Mouse (Mus musculus): ENCODE measurements at regions not wholly inside any gene's neighbourhood (a gene's known extent, or its start where the extent isn't known, plus 50 kb on each side); places are given as distances from the start of the nearest gene placed in this dataset.
"Not testable (repeated sequence)": the region's sequence is repeated elsewhere in the genome, so short reads cannot be mapped to it uniquely, and the experiment has no call there.

DNA sequence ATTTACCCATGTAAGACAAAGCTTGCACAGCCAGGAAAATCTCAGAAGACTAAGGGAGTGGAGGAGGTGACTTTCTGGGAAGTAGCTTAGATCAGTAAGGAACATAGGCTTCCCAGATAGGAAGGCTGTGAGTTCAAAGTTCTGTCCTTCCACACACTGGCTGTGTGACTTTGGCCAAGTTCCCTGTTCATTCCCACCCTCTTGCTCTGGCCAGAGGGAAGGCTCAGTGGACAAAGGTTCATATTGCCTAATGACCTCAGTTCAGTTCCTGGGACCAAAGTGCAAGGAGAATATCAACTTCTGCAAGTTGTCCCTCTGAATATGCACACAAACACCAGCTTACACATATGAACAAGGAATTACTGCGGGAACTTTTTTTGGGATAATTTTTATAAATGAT lies 255.6 kb upstream of the Pik3r1 start:
- no peak for DNase-seq (ENCODE audit: low spot score in 2 of 2)

DNA sequence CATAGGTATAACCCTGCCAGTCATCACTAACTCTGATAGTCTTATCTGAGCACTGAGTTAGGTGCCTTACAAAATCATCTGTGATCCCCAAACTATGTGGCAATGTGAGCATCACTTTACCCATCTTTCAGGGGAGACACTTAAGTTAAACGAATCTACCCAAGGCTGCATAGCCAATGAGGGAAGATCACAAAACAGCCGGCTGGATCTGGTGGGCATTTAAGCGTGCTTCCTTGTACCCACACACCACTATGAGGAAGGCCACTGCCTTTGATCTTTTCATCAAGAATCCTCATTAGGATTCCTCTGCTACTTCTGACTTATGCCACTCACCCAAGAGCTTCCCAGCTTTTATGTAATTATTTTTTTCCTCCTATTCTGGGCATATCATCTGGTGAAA lies 257.1 kb upstream of the Pik3r1 start:
- no peak for DNase-seq (ENCODE audit: low spot score in 2 of 2)

DNA sequence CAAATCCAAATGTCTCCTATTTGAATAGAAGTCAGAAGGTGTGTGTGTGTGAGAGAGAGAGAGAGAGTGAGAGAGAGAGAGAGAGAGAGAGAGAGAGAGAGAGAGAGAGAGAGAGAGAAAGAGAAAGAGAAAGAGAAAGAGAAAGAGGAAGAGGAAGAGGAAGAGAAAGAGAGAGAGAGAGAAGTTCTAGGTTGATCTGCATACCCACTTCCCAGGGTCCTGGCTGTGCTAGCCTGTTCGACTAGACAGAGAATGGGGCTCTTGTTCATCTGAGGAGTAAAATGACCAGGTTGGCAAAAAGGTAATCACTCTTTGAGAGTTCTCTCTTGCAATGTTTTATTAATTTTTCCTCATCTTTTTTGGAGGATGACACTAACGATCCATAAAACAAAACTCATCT lies 257.5 kb upstream of the Pik3r1 start:
- not testable (repeated sequence) for DNase-seq (ENCODE audit: low spot score in 2 of 2)

DNA sequence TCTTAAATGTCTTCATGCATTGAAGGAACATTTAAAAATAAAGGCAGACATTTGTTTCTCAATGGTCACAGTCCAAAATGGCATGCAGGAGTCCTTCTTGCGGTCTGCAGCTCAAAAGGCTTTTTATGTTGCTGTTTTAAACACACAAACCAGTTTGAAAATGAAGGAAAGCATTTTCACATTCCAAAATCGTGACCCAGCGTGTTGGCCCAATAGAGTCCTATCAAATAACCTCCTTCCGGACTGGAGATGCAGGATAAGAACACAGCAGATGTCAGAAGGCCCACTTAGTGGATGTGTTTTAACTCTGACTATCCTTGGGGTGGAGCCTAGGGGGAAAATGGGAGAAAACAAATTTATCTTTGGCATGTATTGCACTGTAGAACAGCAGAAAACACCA lies 263.4 kb upstream of the Pik3r1 start:
- no peak for DNase-seq (ENCODE audit: low spot score in 2 of 2)

DNA sequence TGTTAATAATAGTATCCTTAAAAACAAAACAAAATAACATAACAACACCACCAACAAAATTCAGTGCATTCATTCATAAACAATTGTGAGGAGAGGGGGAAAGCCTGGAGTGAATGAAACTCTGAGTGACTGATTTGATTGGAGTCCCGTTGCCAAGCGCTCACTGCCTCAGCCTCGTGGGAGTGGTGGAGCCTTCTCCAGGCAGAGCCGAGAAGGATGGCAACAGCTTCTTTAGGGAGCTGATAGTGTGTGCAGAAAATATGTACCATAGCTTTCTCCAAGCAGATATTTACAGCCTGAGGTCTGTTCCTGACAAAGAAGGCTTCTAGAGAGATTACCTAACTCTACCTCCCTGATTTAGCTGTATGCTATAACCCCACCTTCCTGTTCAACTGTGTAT lies 266.5 kb upstream of the Pik3r1 start:
- no peak for DNase-seq (ENCODE audit: low spot score in 2 of 2)

DNA sequence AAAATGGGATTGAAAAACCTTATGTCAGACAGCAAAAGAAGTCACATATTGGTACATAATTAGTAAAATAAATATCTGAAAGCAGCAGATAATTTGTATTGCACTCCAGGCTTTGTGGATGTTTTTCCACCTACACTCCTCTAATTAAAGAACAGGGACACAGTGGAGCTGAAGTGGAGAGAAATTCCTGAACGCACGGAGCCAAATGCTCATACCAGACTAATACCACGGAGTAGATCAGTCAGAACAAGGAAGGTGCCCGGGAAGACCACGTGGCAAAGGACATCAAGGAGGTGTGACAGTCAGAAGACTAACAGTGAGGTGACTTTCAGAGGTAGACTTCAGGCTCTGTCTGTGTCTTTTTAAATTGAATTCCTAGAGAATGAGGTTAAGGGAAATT lies 268.0 kb upstream of the Pik3r1 start:
- no peak for DNase-seq (ENCODE audit: low spot score in 2 of 2)

DNA sequence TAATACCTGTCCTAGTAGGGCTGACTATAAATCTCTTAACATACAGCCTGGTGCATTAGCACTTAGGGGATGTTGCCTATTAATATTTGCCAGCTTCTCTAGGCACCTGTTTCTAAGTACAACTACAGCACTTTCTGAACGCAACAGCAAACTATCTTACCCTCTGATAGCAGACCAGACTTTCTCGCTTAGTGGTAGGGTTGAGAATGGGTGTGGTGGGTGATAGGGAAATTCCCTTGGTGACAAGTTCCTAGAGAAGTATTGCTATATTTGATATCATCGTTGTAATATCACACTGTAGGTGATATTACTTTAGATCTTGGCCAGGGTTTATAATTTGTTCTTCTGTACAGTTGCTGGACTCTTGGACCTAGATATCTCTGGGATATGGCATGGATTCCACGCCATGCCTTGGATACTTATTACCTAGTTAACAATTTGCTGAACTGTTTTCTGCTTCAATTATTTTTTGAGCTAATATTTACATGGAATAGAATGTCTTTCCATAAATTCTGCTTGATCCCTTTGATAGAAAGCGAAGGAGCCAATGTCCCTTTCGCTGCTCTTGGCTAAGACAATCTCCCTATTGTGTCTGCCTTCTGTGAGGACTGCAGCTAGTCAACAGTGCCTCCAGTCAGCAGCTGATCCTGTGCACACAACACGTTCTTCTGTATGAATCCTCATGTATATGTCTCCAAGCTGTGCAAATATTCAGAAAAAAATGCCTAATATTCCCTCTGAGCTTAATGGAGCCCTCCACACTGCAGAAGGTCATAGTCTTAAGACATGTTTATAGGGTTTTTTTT lies 269.0 kb upstream of the Pik3r1 start:
- DNase-seq (ENCODE audit: low spot score in 2 of 2) = no peak

DNA sequence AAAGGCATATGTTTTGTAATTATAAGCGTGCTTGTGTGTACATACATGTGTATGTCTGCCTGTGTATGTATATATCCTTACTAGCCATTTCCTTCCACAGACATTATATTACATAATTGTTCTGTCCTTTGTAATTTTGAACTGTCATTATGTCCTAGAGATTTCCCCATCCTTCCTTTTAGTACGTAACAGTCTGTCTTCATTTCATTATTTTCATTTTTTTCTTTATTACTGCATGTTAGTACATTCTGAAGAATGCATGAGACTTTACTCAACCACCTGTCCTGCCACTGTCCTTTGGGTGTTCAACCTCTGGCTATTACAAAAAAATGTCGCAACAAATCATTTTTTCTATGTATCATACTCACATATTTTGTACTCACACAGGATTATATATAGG lies 292.2 kb upstream of the Pik3r1 start:
- DNase-seq (ENCODE audit: low spot score in 2 of 2) = no peak

DNA sequence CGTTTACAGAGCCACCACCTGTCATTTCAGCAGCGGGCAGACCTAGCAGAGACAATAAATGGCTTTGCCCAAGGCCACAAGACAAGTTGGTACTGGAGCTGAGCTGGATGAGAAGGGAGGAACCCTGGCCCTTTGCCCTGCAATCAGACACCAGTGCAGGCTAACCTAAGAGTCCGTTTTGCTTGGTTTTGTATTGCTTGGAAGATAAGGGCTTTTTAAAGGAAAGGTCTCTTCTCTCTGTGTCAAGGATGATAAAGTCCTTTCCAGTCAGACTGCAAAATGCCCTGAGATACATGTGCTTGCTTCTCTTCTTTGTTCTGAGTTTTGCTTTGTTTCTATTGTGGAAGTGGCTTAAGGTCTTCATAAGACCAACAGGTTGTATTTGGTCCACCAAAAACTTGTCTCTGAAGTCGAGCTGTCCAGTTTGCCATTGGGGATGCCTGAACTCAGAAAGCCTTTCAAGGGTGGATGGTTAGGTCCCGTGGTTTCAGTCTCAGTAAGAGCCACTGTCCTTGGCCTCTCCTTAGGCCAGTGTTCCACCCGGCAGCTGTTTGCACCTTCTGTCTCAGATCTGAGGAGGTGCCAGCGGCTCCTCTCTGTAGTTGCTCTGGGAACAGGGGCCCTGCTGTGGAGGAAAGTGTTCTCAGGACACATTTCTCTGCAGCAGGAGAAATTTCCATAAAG lies 296.7 kb upstream of the Pik3r1 start:
- no peak for DNase-seq (ENCODE audit: low spot score in 2 of 2)

DNA sequence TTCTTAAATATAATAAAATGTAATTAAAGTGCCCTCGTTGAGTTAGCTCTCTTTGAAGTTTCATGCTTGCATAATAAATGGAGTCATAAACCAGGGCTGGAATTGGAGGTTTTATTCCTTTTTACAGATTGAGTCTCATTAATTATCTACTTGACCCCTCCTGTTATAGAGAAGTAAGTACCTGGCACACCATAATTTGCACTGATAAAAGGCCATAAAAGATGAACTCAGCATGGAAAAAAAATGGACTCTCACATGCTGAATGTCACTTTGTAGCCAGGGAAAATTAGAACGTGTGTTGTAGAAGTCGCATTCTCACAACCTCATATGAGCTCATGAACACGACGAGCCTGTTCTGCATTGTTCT lies 297.2 kb upstream of the Pik3r1 start:
- DNase-seq (ENCODE audit: low spot score in 2 of 2) = no peak

DNA sequence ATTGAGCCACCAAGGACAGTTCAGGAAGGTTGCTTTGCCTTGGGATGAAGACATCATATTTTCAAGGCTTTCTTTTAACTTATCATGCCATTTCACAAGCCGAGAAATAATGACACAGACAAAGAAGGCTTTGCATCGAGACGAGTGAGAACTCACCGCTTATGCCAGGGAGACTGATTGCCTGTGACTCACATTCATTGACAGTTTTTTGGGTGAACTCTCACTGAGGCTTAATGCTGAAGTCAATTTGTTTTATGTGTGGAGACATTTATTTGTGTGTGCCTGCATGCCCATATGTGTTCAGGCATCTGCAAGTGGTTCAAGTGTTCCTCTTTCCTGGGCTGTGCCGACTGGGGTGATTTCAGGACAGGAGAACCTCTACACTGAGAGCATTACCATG lies 297.8 kb upstream of the Pik3r1 start:
- no peak for DNase-seq (ENCODE audit: low spot score in 2 of 2)

DNA sequence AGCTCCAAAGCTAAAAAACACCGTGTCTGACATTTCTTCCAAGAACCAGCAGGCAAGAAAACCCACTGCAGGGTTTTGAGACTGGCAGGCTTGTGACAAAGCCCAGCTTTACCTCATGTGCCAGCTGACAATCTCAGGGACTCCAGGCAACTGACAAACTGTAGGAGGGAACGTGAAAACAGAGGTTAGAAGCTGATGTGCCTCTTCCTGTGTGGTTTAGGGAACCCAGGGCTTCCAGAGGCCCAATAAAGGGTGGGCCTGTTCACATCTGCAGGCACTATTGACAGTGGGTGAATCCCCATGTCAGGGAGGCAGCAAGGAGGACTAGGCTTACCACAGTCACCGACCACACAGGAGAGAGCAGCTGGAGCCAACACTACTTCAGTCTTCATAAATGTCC lies 302.7 kb upstream of the Pik3r1 start:
- no peak for DNase-seq (ENCODE audit: low spot score in 2 of 2)

DNA sequence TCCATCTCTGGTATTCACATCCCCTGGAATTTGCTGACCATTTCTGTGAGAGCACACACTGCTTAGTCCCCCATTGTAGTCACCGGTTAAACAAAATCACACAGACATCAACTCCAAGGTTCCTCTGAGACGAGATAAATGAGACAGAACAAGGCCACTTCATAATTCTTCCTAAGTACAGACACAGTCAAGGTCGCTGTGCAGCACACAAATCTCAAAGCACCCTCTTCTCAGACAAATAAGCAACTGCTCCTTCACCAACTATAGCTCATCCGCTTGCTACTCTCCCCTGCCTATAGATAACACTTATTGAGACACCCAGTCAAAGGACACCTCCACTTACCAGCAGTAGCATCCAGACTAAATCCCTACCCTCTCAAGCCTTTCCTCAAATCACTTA lies 304.3 kb upstream of the Pik3r1 start:
- no peak for DNase-seq (ENCODE audit: low spot score in 2 of 2)

DNA sequence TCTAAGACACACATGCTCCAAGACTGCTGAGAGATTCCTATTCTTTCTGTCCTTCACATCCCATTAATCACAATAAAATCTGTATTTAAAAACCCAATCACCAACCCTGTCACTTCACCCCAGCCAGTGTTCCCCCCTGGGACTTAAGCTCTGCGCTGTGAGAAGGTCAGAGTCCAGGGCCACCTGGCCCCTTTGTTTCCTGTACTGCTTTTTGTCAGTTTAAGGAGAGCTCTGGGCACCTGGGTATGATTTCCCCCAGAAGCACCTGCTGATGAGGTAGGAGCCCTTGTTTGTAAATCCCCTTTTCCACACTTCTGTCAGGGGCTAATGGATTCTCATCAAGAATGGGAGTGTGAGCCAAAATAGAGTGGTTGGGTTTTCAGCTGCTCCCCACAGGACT lies 319.7 kb upstream of the Pik3r1 start:
- DNase-seq (ENCODE audit: low spot score in 2 of 2) = no peak

DNA sequence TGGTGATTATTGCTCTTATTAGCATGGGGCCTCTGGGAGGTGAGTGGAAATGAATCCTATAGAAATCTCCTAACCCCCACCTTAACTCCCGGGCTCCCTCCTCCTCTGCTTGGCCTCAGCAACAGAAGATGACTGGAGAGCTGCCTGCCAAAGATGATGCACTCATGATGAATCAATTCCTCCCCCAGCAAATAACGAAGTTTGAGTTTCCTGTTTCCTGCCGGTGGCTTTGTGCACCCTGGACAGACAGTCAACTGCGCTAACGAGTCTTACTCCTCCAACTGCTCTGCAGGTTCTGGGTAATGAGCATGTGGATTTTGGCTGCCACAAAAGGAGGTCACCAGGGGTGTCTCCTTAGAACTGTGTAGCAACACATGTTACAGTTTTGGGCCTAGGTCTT lies 321.5 kb upstream of the Pik3r1 start:
- no peak for DNase-seq (ENCODE audit: low spot score in 2 of 2)

DNA sequence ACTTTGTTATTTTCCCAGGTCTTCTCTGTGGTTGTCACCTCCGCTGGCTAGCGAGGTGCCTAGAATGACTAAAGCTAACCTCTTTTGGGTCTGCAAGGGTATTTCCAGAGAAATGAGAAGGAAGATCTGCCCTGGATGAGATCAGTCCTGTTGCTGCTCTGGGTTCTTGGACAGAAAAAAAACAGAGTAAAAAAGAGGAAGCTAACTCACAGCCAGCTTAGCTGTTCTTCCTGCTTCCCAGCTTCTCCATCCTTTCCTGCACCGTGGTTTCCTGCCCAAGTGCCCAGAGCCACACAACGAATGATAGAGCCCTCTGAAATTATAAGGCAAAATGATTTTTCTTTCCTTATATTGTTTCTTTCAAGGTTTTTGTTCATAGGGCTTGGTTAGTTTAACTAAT lies 326.2 kb upstream of the Pik3r1 start:
- DNase-seq (ENCODE audit: low spot score in 2 of 2) = no peak

DNA sequence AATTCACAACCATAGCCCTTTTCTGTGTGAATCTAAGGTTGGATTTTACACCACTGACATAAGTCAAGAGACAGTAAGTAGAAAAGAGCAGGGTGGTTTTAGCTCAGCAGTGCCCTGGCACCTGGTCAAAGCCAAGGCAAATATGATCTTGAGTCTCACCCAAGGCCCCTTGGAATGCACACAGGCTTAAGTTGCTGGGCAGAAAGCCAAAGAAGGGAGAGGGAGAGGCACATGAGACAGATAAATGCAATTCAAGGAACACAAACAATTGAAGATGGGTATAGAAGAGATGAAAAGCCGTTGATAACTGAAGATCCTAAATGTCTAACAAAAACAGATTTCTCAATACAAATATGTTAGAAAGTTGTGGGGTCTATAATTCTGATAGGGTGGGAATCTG lies 335.1 kb upstream of the Pik3r1 start:
- DNase-seq (ENCODE audit: low spot score in 2 of 2) = no peak

DNA sequence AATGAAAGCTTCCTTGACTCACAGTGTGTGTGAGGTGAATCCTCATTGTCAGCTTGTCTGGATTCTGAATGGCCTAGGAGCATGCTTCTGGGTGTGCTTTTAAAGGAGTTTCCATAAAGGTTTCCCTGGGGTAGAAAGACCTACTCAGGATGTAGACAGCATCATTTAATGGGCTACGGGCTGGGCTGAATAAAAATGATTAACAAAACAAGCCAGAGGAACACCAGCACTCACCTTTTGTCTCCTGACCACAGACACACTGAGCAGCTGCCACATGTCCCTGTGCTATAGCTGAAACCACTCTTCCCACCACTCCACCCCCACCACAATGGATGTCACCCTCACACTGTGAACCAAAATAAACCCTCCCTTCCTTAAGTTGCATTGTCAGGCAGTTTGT lies 338.2 kb upstream of the Pik3r1 start:
- DNase-seq (ENCODE audit: low spot score in 2 of 2) = no peak

DNA sequence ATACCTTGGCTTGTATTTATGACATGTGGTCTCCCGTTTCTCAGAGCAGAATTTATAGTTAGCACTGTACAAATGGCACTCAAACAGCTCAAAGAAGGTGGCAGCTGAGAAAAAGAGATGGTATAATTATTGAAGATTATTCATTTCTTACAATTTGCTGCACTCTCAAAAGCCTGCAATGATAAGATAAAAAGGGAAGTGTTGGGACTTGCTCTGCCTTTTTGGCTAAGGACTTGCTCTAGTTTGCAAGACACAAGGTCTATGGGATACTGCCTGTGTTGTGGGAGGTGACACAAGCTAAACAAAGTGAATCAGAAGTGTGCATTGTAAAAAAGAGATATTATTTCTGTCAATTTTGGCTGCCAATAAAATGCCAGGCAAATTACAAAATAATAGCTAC lies 340.2 kb upstream of the Pik3r1 start:
- DNase-seq (ENCODE audit: low spot score in 2 of 2) = no peak

DNA sequence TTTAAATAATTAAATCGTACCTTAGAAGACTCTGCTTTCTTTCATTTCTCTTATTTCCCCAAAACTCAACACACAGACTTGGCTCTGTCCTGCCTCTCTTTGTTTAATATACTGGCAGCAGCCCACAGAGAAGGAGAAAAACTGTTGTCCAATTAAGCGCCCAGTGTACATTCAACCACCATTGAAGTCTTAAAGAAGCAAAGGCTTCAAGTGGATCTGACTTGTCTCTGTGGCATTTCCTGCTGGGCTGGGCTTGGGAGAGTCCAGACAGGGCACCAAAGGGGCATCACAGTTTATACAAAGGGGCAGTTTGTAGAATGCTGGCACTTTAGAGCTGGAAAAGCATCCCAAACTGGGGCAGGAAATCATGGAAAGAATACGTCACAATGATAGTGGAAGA lies 340.9 kb upstream of the Pik3r1 start:
- DNase-seq (ENCODE audit: low spot score in 2 of 2) = no peak

DNA sequence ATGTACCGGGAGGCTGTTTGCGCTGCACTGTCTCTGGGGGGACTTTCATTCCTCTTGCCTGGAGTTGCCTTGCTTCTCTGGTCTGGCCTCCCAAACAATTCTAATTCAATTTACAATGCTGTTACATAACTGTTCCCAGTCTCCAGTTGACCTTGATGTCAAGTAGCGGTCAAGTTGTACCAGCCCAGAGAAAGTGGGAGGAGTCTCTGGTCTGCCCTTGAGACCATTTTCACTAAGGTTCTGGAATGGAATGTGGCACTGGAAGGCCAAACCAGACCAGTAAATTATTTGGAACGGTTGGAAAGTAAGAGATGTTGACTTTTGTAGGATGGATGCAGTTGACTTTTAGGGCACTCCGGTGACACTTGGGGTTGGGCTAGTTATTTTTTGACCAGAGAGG lies 345.9 kb upstream of the Pik3r1 start:
- no peak for DNase-seq (ENCODE audit: low spot score in 2 of 2)

DNA sequence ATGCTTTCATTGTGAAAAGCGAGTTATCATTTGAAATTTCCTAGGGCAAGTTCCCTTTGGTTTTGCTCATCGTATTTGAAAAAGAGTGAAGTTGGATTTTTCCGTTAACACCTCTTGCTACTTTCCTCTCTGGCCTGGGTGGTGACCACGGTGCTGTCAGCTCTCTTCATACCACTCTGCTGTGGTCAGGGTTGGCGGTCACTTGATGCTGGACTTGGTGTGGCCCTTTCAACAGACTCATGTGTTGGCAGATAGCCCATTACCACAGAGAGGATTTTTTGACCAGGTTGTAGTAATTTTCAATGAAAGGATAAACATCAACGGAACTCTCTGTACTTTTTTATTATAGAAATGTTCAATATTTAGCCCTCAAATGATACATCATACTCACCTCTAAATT lies 354.3 kb upstream of the Pik3r1 start:
- DNase-seq (ENCODE audit: low spot score in 2 of 2) = no peak

DNA sequence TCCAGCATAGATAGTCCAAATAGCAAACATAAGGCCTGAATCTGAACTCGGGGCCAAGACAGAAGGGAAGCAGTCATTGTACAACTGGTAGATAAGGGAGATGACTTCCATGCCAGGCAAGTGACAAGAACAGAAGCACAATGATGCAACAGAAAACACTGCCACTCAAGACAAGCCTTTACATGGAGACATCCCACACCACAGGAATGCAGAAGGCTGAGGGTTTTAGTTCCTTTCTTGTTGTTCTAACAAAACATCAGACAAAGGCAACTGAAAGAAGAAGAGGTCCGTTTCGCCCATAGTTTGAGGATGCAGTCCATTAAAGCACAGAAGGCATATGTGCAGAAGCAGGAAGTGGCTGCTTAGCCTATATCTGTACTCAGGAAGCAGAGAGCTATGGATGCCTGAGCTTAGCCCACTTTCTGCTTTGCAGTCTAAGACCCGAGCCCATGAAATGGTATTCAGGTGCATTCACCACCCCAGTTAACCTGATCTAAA lies 360.0 kb upstream of the Pik3r1 start:
- no peak for DNase-seq (ENCODE audit: low spot score in 2 of 2)

DNA sequence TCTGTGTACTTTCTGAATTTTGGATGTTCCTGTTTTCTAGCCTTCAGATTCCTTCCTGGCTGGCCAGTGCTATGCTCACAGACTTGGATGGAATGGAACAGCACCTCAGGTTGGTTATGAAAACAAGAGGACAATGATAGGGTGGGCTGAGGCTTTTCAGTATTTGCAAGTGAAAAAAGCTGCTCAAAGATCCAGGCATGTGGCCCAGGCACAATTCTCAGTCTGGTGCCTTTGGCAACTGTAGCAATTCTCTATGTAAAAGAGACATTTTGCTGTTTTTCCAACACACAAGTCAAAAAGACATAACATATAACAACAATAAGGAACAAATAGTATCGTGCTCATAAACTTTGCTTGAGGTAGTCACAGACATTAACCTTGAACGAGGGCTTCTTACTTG lies 363.4 kb upstream of the Pik3r1 start:
- DNase-seq (ENCODE audit: low spot score in 2 of 2) = no peak

Measured in spleen, postnatal 4 days (tissue).